Mouse (Mus musculus) heart, postnatal 14 days (tissue): ENCODE results near the gene Lcp2. TPM values are rescaled to one million over a fixed set of nuclear protein-coding genes. Genes with fewer than 3 reads are reported as not detected.
A peak's percentile ranks its signal among the peaks of the same experiment; 100 is the strongest.

Source experiments
- DNase-seq, 2 experiments: peaks; one replicate each; pipeline ENCODE4 v3.0.0; 2021 to 2022
- intact Hi-C: fragments of 180-260 bp; cut with DNase I; formaldehyde crosslinking; loops from one replicate; pipeline ENCODE4 v1.15.1; 2025
- long read RNA-seq, 2 experiments: library from polyadenylated mRNA; stranded (forward); transcript quantifications; one replicate each; pipeline ENCODE4 v2.0.0; 2021
- total RNA-seq, 2 experiments: library from RNA; stranded (reverse); gene quantifications; 2 replicates each; pipeline ENCODE4 v1.2.3; 2021

Lcp2 gene
- total RNA-seq, result 1 to 10 TPM; 3.0 to 4.9 TPM
- long read RNA-seq, experiment 1, result 0 reads
- long read RNA-seq, experiment 2, result 0 reads

GRCm38 (mm10) chr11:34046767-34047541, at the start of gene Lcp2:
Gene Lcp2, plus strand, starts transcription at chr11:34046920.
- peak in 1 of 2 experiments; percentile 9 for DNase-seq
- intact Hi-C loops, result no loop called here

DNA sequence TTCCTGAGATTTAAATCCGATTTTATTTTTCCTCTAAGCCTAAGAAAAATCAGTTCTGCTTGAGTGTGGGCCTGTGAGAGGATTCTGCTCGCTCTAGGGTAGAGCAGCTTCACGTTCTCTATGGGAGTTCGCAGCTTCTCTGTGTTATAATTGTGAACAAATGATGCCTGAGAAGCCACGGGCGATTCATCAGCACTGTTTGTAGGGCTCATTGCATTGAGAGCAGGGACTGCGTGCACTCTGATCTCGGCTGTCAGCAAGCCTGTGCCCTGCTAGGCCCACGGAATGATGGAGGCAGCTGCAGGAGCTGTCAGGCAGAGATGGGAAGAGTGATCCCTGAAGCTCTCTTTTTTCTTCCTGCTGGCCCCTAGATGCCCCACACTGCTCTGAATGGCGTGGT, 48.5 kb upstream of the Lcp2 start:
- no peak for DNase-seq
- intact Hi-C loops, result no loop called here

DNA sequence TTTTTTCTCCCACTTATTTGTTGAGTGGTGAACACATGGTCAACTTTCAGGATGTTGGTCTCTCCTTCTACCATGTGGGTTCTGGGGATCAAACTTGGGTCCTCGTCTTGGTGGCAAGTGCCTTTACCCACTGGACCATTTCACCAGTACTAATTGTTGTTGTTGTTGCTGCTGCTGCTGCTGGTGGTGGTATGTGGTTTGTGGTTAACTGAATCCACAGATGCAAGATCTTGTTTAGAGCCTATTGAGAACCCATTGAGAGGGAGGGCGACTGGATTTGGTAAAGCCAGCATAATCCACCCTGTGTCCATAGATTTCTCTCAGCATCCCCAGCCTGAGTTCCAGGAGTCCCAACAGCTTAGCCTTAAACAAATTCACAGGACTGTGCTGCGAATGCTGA, 46.3 kb upstream of the Lcp2 start:
- intact Hi-C loops, result loop anchor here (5.0 kb wide), 1 partner anchor 212 kb away; no protein-coding TSS in a partner anchor
- DNase-seq, result no peak

GRCm38 (mm10) chr11:34001938-34002592, 44.7 kb upstream of the Lcp2 start:
- peak; percentile 58 to 74 for DNase-seq
- intact Hi-C loops, result loop anchor here (5.0 kb wide), 1 partner anchor 210 kb away; no protein-coding TSS in a partner anchor

- intact Hi-C loops, result loop anchor here (5.0 kb wide), 1 partner anchor 210 kb away; no protein-coding TSS in a partner anchor
- no peak for DNase-seq
Observed at GRCm38 (mm10) chr11:34002593-34002965, 44.1 kb upstream of the Lcp2 start.

- intact Hi-C loops, result no loop called here
- DNase-seq, result no peak
Observed at GRCm38 (mm10) chr11:34007616-34008015, 39.1 kb upstream of the Lcp2 start.

DNA sequence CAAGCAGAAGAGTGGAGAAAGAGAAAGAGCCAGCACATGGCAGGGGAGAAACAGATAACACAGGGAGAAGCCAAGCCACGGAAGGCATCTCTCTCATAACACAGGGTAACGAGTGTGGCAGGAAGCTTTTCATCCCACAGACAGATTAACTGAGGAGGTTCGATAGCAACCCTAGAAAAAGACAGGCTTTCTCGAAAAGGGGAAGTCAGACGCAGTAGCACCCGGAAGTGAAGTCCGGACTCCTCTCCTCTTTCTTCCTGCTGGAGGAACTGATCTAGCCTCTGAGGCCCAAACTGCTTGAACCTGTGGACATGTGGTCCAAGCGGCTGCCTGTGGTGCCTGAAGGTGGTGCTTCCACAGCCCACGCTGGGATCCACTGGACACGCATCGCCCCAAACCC, 38.5 kb upstream of the Lcp2 start:
- intact Hi-C loops, result no loop called here
- no peak for DNase-seq

- intact Hi-C loops, result no loop called here
- peak; percentile 48 to 59 for DNase-seq
Observed at GRCm38 (mm10) chr11:34008702-34009101, 38.0 kb upstream of the Lcp2 start.

- intact Hi-C loops, result no loop called here
- no peak for DNase-seq
Observed at GRCm38 (mm10) chr11:34009316-34010087, 37.2 kb upstream of the Lcp2 start.

DNA sequence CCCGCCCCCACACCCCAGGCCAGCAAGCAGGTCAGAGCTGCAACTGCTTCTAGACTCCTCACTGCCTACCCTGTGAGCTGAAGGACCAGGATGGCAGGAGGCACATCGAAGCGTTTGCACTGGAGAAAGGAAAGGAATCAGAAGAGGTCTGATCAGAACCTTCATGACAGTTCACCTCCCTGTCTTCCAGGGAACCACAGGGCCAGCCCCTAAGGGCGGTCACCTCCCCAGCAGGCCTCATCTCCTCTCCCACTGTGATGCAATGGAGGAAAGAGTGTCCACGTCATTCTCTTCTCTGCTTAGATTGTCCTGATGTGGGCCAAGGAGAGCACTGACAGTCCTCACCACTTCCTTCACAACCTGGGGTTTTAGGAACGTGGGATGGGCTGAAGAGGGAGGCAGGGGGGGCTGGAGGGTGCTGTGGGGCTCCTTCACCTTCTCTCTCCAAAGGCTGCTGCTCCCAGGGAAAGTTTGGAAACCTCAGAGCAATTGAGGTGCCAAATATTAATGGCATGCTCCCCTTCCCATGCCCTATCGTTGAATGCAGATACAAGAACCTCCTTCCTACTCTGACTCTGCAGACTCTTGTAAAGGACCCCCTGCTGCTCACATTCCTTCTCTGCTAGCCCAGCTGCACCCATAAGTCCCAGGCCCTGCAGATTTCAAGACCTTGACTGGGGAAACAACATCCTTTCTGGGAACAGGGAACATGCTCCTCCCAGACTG, 36.4 kb upstream of the Lcp2 start:
- intact Hi-C loops, result no loop called here

DNA sequence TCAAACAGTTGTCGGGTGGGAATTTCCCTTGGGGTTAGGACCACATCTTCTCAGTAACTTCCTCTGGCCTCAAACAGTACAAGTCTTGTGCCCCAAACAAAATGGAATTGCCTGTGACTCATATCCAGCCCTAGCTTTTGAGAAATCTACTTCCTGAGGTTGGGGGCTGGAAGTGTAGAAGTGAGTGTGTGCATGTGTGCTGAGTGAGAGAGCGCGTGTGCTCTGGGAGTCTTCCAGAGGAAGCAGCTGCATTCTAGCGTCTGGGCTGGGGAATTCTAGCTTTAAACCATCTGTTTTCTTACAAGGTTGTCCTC, 35.9 kb upstream of the Lcp2 start:
- DNase-seq, result peak; percentile 50 to 52
- intact Hi-C loops, result no loop called here

More for the DNA sequence above, 36.4 kb upstream of the Lcp2 start:
- DNase-seq, result no peak

- intact Hi-C loops, result no loop called here
- no peak for DNase-seq
Observed at GRCm38 (mm10) chr11:34012007-34012652, 34.6 kb upstream of the Lcp2 start.

- intact Hi-C loops, result no loop called here
- DNase-seq, result no peak
Observed at GRCm38 (mm10) chr11:34025091-34025490, 21.6 kb upstream of the Lcp2 start.

DNA sequence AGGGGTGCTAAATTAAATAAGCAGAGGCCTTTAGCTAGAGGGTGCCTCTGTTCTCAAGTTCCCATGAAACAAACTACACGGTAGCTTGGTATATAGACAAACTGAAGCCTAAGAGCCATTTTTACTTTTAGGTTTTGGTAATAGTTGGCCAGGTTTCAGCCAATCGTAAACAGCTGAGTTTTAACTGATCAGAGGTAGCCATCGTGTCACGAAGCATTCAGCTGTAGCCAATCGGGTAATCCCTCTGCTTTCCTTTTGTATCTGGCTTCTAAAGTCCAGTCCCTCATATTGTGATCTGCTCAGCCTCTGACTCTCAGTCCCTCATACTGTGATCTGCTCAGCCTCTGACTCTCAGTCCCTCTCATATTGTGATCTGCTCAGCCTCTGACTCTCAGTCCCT, 17.1 kb upstream of the Lcp2 start:
- no peak for DNase-seq
- intact Hi-C loops, result no loop called here

- intact Hi-C loops, result no loop called here
- DNase-seq, result peak; percentile 20 to 28
Observed at GRCm38 (mm10) chr11:34031015-34031805, 15.5 kb upstream of the Lcp2 start.

GRCm38 (mm10) chr11:34034008-34034505, 12.7 kb upstream of the Lcp2 start:
- DNase-seq, result no peak
- intact Hi-C loops, result no loop called here

GRCm38 (mm10) chr11:34034794-34035193, 11.9 kb upstream of the Lcp2 start:
- intact Hi-C loops, result no loop called here
- DNase-seq, result no peak

DNA sequence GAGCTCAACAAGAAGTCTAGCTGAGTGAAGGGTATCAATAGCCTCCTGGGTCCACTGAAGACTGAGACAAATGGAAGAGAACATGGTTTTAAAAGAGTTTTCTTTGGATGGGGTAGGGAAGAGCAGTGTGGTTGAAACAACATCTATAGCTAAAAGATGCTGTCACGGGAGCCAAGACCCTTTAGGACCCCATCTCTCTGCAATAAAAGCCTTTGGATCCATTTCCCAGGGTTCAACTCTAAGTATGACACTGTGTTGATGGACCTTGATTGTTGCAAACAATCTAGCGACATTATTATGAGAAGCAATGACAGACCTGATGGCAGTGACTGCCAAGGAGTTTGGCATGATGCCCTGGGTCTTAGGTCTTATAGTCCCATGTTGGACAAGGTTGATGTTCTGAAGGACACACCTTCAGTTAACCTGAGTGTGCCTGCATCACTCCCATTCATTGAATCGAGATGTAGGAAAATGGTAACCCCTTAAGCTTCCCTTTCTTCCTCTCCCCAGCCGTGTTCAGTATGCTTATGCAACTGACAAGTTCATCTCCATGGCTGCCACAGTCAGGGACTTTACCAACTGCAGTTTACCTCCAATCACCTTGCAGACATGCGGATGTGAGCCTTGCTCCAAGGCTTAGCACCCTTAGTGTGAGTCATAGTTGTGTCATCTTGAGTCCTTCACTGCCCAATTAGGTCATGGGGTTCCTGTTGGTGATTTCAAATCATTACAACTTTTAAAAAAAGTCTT, 10.6 kb upstream of the Lcp2 start:
- no peak for DNase-seq
- intact Hi-C loops, result no loop called here
